Comparison of ENCODE assay signal across 12 mouse cellular contexts in genomic region chr16:21608176-21608865, GRCm38 (mm10).
DNase-seq lines count a peak whose midpoint lies in the region; ATAC-seq and TF ChIP-seq lines count a peak whose summit lies in the region.
"Had no signal": no experiment of that assay in that cellular context is flagged by ENCODE, and none has a peak within 500 bp of the region (broad histone marks: within the 10 kb centered on the region; RNA-seq: fewer than 3 reads in every experiment).

No protein-coding gene starts in this region.

- H3K4me3 ChIP-seq in kidney, embryonic 16.5 days (ENCODE audit: low read length), result no peak overlapping the region
- H3K4me3 ChIP-seq in limb, embryonic 14.5 days (replicated peaks; ENCODE audit: low read length), result no peak overlapping the region
- H3K4me3 ChIP-seq: erythroblast, embryonic 14.5 days had no signal

- H3K4me1 ChIP-seq in kidney, embryonic 16.5 days (ENCODE audit: insufficient read depth, low read length), result peaks cover 16% of the 10 kb centered on the region
- H3K4me1 ChIP-seq in limb, embryonic 14.5 days (ENCODE audit: control insufficient read depth, insufficient read depth, low read length), result peaks cover 12% of the 10 kb centered on the region

- WGBS in kidney, embryonic 16.5 days, result 68% methylated on average over 10 of the region's 10 CpGs
- 65% methylated on average over 10 of the region's 10 CpGs for WGBS in limb, embryonic 14.5 days

- no peak overlapping the region; the same call in 1 of the 2 replicates for H3K9ac ChIP-seq in kidney, embryonic 16.5 days (replicated peaks; ENCODE audit: low read length)
- H3K9ac ChIP-seq in limb, embryonic 14.5 days (ENCODE audit: low read depth, low read length, severe bottlenecking), result no peak overlapping the region

- H3K36me3 ChIP-seq in kidney, embryonic 16.5 days (ENCODE audit: insufficient read depth, low read length), result no peaks in the 10 kb centered on the region
- no peaks in the 10 kb centered on the region for H3K36me3 ChIP-seq in limb, embryonic 14.5 days (ENCODE audit: control insufficient read depth, insufficient read depth, low read length)

- H3K27ac ChIP-seq in kidney, embryonic 16.5 days (ENCODE audit: low read length), result 0 out of 2 replicates have a peak overlapping the region, but pooled peaks have one; percentile 8
- no peak overlapping the region for H3K27ac ChIP-seq in limb, embryonic 14.5 days (replicated peaks; ENCODE audit: low read depth, low read length)

- no peak for DNase-seq in kidney, adult 9 months
- peak; percentile 44 for DNase-seq in testis, postnatal 10 days (ENCODE audit: low spot score)
- DNase-seq in testis, postnatal 14 days (ENCODE audit: low spot score), result no peak
- DNase-seq in limb, embryonic 14.5 days (ENCODE audit: low spot score), result no peak
- DNase-seq in layer of hippocampus, postnatal 36 days, result no peak
- no peak for DNase-seq in cerebellum, adult 8-10 months
- DNase-seq: cerebellum, adult 9-10 months; gastrocnemius, postnatal 25 days; spleen, adult 18-20 months; thymus, postnatal 4 days had no signal

- ATAC-seq in kidney, embryonic 16.5 days (ENCODE audit: low FRiP score, low TSS enrichment), result no peak; the same call in 1 of the 2 replicates
- peak; percentile 76; the same call in 1 of the 2 replicates for ATAC-seq in limb, embryonic 14.5 days (ENCODE audit: low FRiP score, low read depth)

- TF ChIP-seq POLR2A in limb, embryonic 14.5 days (IDR thresholded peaks at IDR 0.05; ENCODE audit: borderline replicate concordance, extremely low read depth, insufficient read depth, insufficient read length), result no peak

- no peaks in the 10 kb centered on the region for H3K9me3 ChIP-seq in kidney, embryonic 16.5 days (ENCODE audit: low read length)
- H3K9me3 ChIP-seq in limb, embryonic 14.5 days (ENCODE audit: control insufficient read depth, low read length), result no peaks in the 10 kb centered on the region

- no peak overlapping the region for H3K4me2 ChIP-seq in kidney, embryonic 16.5 days (replicated peaks; ENCODE audit: low read depth, low read length)
- no peak overlapping the region for H3K4me2 ChIP-seq in limb, embryonic 14.5 days (replicated peaks; ENCODE audit: low read depth, low read length, severe bottlenecking)

- no peaks in the 10 kb centered on the region for H3K27me3 ChIP-seq in kidney, embryonic 16.5 days (ENCODE audit: insufficient read depth, low read length)
- H3K27me3 ChIP-seq in limb, embryonic 14.5 days (ENCODE audit: control insufficient read depth, insufficient read depth, low read length), result no peaks in the 10 kb centered on the region
